Mouse (Mus musculus): ENCODE data around the gene Smc1a. TPM values are rescaled to one million over a fixed set of nuclear protein-coding genes. Genes with fewer than 3 reads are reported as not detected.

The Smc1a gene
- polyA plus RNA-seq (2015; fragmentation: Nextera tagmentation; extraction: Ambion mirVana): 92.1 and 102 TPM in 2 replicates

GRCm38 (mm10) chrX:152016151-152017145, at the start of gene Smc1a, which contains the start of gene Ribc1:
Smc1a (plus strand) TSS chrX:152016428.
Ribc1 (minus strand) TSS chrX:152016295.
- peak; percentile 98 for ATAC-seq (ENCODE audit: insufficient read depth, low FRiP score, low read depth)
- Histone ChIP-seq H3K4me1 (no peaks in the 10 kb centered on the region), H3K27me3 (replicated peaks) (no peaks in the 10 kb centered on the region), H3K4me2 (peak within 1 kb of the TSS; percentile 54), H3K4me3 (replicated peaks) (peak within 1 kb of the TSS; percentile 55), H3K9me3 (no peaks in the 10 kb centered on the region), H3K9ac (peak within 1 kb of the TSS; percentile 46; the same call in 1 of the 2 replicates), H3K27ac (peak within 1 kb of the TSS; percentile 91), H3K36me3 (no peaks in the 10 kb centered on the region)
- 17% methylated on average over 64 of the region's 64 CpGs for WGBS

- no peak overlapping the region for H3K4me2 ChIP-seq
- H3K4me1 ChIP-seq: no peaks in the 10 kb centered on the region
- H3K27me3 ChIP-seq (replicated peaks): peaks cover 4% of the 10 kb centered on the region; the same call in 1 of the 2 replicates
- no peak overlapping the region for H3K27ac ChIP-seq
- 74% methylated on average over 4 of the region's 4 CpGs for WGBS
- no peaks in the 10 kb centered on the region for H3K9me3 ChIP-seq
- no peak overlapping the region for H3K4me3 ChIP-seq (replicated peaks)
- no peak overlapping the region for H3K9ac ChIP-seq
- no peak for ATAC-seq (ENCODE audit: insufficient read depth, low FRiP score, low read depth)
- H3K36me3 ChIP-seq: no peaks in the 10 kb centered on the region
Observed at GRCm38 (mm10) chrX:151999006-151999710, 17.1 kb upstream of the Smc1a start.

GRCm38 (mm10) chrX:152001182-152001684, 15.0 kb upstream of the Smc1a start:
- no peak overlapping the region for H3K9ac ChIP-seq
- H3K27ac ChIP-seq: no peak overlapping the region
- ATAC-seq (ENCODE audit: insufficient read depth, low FRiP score, low read depth): no peak
- 37% methylated on average over 9 of the region's 9 CpGs for WGBS
- H3K4me3 ChIP-seq (replicated peaks): peak overlapping the region; percentile 48
- H3K4me2 ChIP-seq: peak overlapping the region; percentile 56
- peaks cover 4% of the 10 kb centered on the region; the same call in 1 of the 2 replicates for H3K27me3 ChIP-seq (replicated peaks)
- no peaks in the 10 kb centered on the region for H3K36me3 ChIP-seq
- H3K9me3 ChIP-seq: no peaks in the 10 kb centered on the region
- no peaks in the 10 kb centered on the region for H3K4me1 ChIP-seq

GRCm38 (mm10) chrX:152001737-152002710, 14.2 kb upstream of the Smc1a start, which contains the start of gene Hsd17b10:
Hsd17b10 (plus strand) TSS chrX:152001845.
- no peak within 1 kb of the TSS for H3K9ac ChIP-seq
- H3K4me3 ChIP-seq (replicated peaks): peak within 1 kb of the TSS; percentile 48
- no peaks in the 10 kb centered on the region for H3K9me3 ChIP-seq
- H3K4me1 ChIP-seq: no peaks in the 10 kb centered on the region
- H3K4me2 ChIP-seq: peak within 1 kb of the TSS; percentile 56
- ATAC-seq (ENCODE audit: insufficient read depth, low FRiP score, low read depth): peak; percentile 98
- H3K27me3 ChIP-seq (replicated peaks): peaks cover 4% of the 10 kb centered on the region; the same call in 1 of the 2 replicates
- 24% methylated on average over 39 of the region's 41 CpGs for WGBS
- no peaks in the 10 kb centered on the region for H3K36me3 ChIP-seq
- H3K27ac ChIP-seq: peak within 1 kb of the TSS; percentile 44; the same call in 1 of the 2 replicates

GRCm38 (mm10) chrX:152002865-152003264, 13.4 kb upstream of the Smc1a start:
- Histone ChIP-seq H3K27me3 (replicated peaks) (peaks cover 4% of the 10 kb centered on the region; the same call in 1 of the 2 replicates), H3K4me3 (replicated peaks) (no peak overlapping the region), H3K4me1 (no peaks in the 10 kb centered on the region), H3K4me2 (peak overlapping the region; percentile 56; the same call in 1 of the 2 replicates), H3K36me3 (no peaks in the 10 kb centered on the region), H3K9ac (no peak overlapping the region), H3K27ac (no peak overlapping the region), H3K9me3 (no peaks in the 10 kb centered on the region)
- WGBS: 58% methylated on average over 2 of the region's 2 CpGs
- no peak for ATAC-seq (ENCODE audit: insufficient read depth, low FRiP score, low read depth)

- 81% methylated on average over 1 of the region's 1 CpGs for WGBS
- Histone ChIP-seq H3K4me1 (no peaks in the 10 kb centered on the region), H3K9me3 (no peaks in the 10 kb centered on the region), H3K4me2 (no peak overlapping the region), H3K27me3 (replicated peaks) (peaks cover 2% of the 10 kb centered on the region; the same call in 1 of the 2 replicates), H3K27ac (no peak overlapping the region), H3K4me3 (replicated peaks) (no peak overlapping the region), H3K9ac (no peak overlapping the region), H3K36me3 (no peaks in the 10 kb centered on the region)
- ATAC-seq (ENCODE audit: insufficient read depth, low FRiP score, low read depth): no peak
Observed at GRCm38 (mm10) chrX:152007863-152008262, 8.4 kb upstream of the Smc1a start.

- H3K4me3 ChIP-seq (replicated peaks): peak overlapping the region; percentile 55
- H3K36me3 ChIP-seq: no peaks in the 10 kb centered on the region
- H3K4me2 ChIP-seq: peak overlapping the region; percentile 54
- no peak; the same call in 1 of the 2 replicates for ATAC-seq (ENCODE audit: insufficient read depth, low FRiP score, low read depth)
- H3K9ac ChIP-seq: peak overlapping the region; percentile 46; the same call in 1 of the 2 replicates
- H3K4me1 ChIP-seq: no peaks in the 10 kb centered on the region
- no peaks in the 10 kb centered on the region for H3K27me3 ChIP-seq (replicated peaks)
- no peaks in the 10 kb centered on the region for H3K9me3 ChIP-seq
- H3K27ac ChIP-seq: peak overlapping the region; percentile 90
- WGBS: 11% methylated on average over 11 of the region's 11 CpGs
Observed at GRCm38 (mm10) chrX:152015752-152016150, 477 bp upstream of the Smc1a start.

- no peaks in the 10 kb centered on the region for H3K4me1 ChIP-seq
- H3K4me2 ChIP-seq: peak overlapping the region; percentile 51
- 24% methylated on average over 14 of the region's 14 CpGs for WGBS
- no peaks in the 10 kb centered on the region for H3K9me3 ChIP-seq
- no peak for ATAC-seq (ENCODE audit: insufficient read depth, low FRiP score, low read depth)
- no peaks in the 10 kb centered on the region for H3K36me3 ChIP-seq
- peak overlapping the region; percentile 55 for H3K4me3 ChIP-seq (replicated peaks)
- H3K27ac ChIP-seq: peak overlapping the region; percentile 91; the same call in 1 of the 2 replicates
- no peaks in the 10 kb centered on the region for H3K27me3 ChIP-seq (replicated peaks)
- 0 out of 2 replicates have a peak overlapping the region, but pooled peaks have one; percentile 3 for H3K9ac ChIP-seq
Observed at GRCm38 (mm10) chrX:152017186-152017585, 958 bp downstream of the Smc1a start.

GRCm38 (mm10) chrX:152019294-152019693, 3.1 kb downstream of the Smc1a start:
- H3K9ac ChIP-seq: no peak overlapping the region
- no peak overlapping the region for H3K4me3 ChIP-seq (replicated peaks)
- H3K9me3 ChIP-seq: no peaks in the 10 kb centered on the region
- no peaks in the 10 kb centered on the region for H3K4me1 ChIP-seq
- H3K27me3 ChIP-seq (replicated peaks): no peaks in the 10 kb centered on the region
- ATAC-seq (ENCODE audit: insufficient read depth, low FRiP score, low read depth): no peak
- H3K27ac ChIP-seq: no peak overlapping the region
- WGBS: 84% methylated on average over 2 of the region's 2 CpGs
- H3K4me2 ChIP-seq: no peak overlapping the region
- H3K36me3 ChIP-seq: no peaks in the 10 kb centered on the region

GRCm38 (mm10) chrX:152039865-152040264, 23.6 kb downstream of the Smc1a start:
- H3K36me3 ChIP-seq: no peaks in the 10 kb centered on the region
- no peak overlapping the region for H3K4me2 ChIP-seq
- ATAC-seq (ENCODE audit: insufficient read depth, low FRiP score, low read depth): no peak
- no peak overlapping the region for H3K4me3 ChIP-seq (replicated peaks)
- no peaks in the 10 kb centered on the region for H3K27me3 ChIP-seq (replicated peaks)
- H3K9ac ChIP-seq: no peak overlapping the region
- H3K27ac ChIP-seq: no peak overlapping the region
- no peaks in the 10 kb centered on the region for H3K4me1 ChIP-seq
- no peaks in the 10 kb centered on the region for H3K9me3 ChIP-seq

Measured in stomach, embryonic 15.5 days (tissue).